Mouse (Mus musculus) gastrocnemius, adult 18-20 months (tissue): Measurements from ENCODE around the gene Gm28043. TPM values are rescaled to one million over a fixed set of nuclear protein-coding genes. Genes with fewer than 3 reads are reported as not detected.

Experiments
- DNase-seq: peaks from one replicate; pipeline ENCODE4 v3.0.0; 2021; ENCODE audit warnings: low spot score
- total RNA-seq, 2 experiments: library from RNA; stranded (reverse); gene quantifications; 2 replicates each; pipeline ENCODE4 v1.2.3; 2021

The Gm28043 gene
- total RNA-seq, 2 experiments from 2014 or later: 0.66 to 0.71 TPM

GRCm38 (mm10) chr17:29623488-29623887 is 8.8 kb downstream of the Gm28043 start:
- no peak for DNase-seq

GRCm38 (mm10) chr17:29627285-29627684 is 12.6 kb downstream of the Gm28043 start:
- DNase-seq: peak; percentile 71

- peak; percentile 24 for DNase-seq
These were observed 14.3 kb downstream of the Gm28043 start for GRCm38 (mm10) chr17:29628946-29629345.

GRCm38 (mm10) chr17:29629620-29630019 is 14.9 kb downstream of the Gm28043 start:
- DNase-seq: no peak

GRCm38 (mm10) chr17:29632312-29632711 is 17.6 kb downstream of the Gm28043 start:
- no peak for DNase-seq

GRCm38 (mm10) chr17:29635492-29635891 is 20.8 kb downstream of the Gm28043 start:
- DNase-seq: no peak

- peak; percentile 27 for DNase-seq
These were observed 21.4 kb downstream of the Gm28043 start for GRCm38 (mm10) chr17:29636118-29636517.

- DNase-seq: peak; percentile 34
These were observed 22.7 kb downstream of the Gm28043 start for GRCm38 (mm10) chr17:29637377-29637776.

GRCm38 (mm10) chr17:29637895-29638294 is 23.2 kb downstream of the Gm28043 start:
- no peak for DNase-seq

GRCm38 (mm10) chr17:29640971-29641370 is 26.3 kb downstream of the Gm28043 start:
- no peak for DNase-seq

GRCm38 (mm10) chr17:29642219-29642618 is 27.5 kb downstream of the Gm28043 start:
- DNase-seq: no peak

GRCm38 (mm10) chr17:29658249-29658648 is 43.6 kb downstream of the Gm28043 start:
- DNase-seq: no peak

- DNase-seq: peak; percentile 96
These were observed 45.5 kb downstream of the Gm28043 start, which contains the start of gene Cmtr1 for GRCm38 (mm10) chr17:29660076-29660761. TSS of gene Cmtr1 (plus strand) at chr17:29660595.

- no peak for DNase-seq
These were observed 46.2 kb downstream of the Gm28043 start for GRCm38 (mm10) chr17:29660762-29661391.

GRCm38 (mm10) chr17:29662145-29662544 is 47.5 kb downstream of the Gm28043 start:
- DNase-seq: no peak

- DNase-seq: no peak
These were observed 53.6 kb downstream of the Gm28043 start for GRCm38 (mm10) chr17:29668051-29668986.

- DNase-seq: no peak
These were observed 54.4 kb downstream of the Gm28043 start for GRCm38 (mm10) chr17:29669030-29669429.

GRCm38 (mm10) chr17:29669936-29670335 is 55.3 kb downstream of the Gm28043 start:
- DNase-seq: no peak

- DNase-seq: no peak
These were observed 56.3 kb downstream of the Gm28043 start for GRCm38 (mm10) chr17:29671021-29671420.

GRCm38 (mm10) chr17:29673325-29673724 is 58.6 kb downstream of the Gm28043 start:
- DNase-seq: no peak

- no peak for DNase-seq
These were observed 63.9 kb downstream of the Gm28043 start for GRCm38 (mm10) chr17:29678526-29678925.
